Mouse (Mus musculus): Measurements from ENCODE around the gene L3mbtl1.
A peak's percentile ranks its signal among the peaks of the same experiment; 100 is the strongest.

The L3mbtl1 gene

DNA sequence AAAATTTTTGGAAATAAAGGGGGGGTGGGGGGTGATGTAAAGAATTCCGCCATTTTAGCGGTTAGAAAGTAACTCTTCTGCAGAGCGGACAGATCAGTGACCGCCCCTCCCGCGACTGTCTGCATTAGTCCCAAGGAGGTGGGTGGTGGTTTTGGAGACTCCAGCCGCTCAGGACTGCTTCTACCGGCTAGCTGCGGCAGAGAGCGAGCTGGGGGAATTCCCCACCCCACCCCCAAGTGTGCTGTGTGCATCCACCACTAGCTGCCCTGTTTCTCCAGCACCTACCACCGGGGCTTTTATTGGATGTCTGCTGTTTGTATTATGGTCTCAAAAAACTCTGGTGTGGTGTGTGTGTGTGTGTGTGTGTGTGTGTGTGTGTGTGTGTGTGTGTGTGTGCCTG is 659 bp downstream of the L3mbtl1 start:
- no peak for DNase-seq (ENCODE audit: low read depth)

DNA sequence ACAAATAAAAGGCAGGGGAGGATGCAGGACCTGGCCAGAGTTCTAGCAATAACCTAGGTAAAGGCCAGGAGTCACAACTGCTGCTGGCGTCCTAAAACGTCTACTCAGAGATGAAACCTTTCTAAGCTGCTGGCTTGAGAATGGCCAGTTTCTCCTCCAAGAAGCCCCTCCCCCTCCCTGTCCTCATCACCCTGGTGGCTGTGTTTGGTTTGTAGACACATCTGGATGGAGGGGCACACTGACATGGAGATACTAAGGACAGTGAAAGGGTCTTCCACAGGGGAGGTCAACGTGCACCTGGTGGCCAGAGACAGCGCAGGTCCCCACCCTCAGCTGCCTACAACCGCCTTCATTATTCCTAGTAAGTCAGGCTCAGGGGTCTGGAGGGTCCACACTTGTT is 3.7 kb downstream of the L3mbtl1 start:
- DNase-seq (ENCODE audit: low read depth) = no peak

DNA sequence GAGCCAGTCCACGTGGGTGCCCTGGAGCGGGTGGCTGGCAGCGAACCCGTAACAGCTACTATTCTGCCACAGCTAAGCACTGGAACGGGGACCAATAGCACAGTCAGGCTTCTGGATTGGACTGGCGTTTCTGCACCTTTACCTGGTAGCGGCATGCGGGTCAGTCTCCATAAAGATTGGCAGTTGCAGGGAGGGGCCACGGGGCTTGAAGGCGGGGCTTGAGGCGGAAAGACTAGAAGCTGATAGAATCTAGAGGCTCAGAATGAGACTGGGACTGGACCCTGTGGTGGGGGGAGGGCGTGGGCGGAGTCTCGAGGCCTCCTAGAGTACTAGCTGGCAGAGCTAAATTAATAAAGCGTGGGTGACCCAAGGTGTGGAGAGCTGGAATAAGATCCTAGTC is 4.5 kb downstream of the L3mbtl1 start:
- no peak for DNase-seq (ENCODE audit: low read depth)

DNA sequence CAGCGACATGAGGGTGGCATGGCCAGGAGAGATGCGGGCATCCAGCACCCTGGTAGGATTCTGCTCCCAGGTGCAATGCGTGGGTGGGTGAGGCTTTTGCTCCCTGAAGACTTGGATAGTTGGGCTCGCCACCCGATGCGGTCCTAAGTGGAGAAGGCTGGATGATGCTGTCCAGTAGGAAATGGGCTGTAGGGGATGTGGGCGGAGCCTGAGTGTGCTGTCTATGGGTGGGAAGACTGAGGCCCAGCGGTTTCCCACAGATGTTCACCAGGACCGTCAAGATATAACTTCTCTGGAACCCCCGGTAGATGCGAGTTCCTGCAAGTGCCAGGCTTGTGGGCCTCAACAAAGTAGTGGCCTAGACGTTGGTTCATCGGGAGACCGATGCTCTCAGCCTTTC is 4.9 kb downstream of the L3mbtl1 start:
- DNase-seq (ENCODE audit: low read depth) = no peak

DNA sequence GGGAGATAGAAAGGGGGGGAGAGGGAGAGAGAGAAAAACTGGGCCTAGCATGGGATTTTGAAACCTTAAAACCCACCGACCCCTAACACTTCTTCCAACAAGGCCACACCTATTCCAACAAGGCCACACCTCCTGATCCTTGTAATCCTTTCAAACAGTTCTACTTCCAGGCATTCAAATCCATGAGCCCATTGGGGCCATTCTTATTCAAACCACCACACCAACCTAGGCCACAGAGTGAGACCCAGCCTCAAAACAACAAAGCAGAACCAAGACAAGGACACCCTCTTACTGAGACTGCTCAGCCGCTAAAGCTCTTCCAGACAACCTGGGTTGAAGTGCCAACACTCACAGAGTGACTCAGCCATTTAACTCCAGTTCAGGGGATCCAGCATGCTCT is 7.5 kb downstream of the L3mbtl1 start:
- DNase-seq (ENCODE audit: low read depth) = no peak

DNA sequence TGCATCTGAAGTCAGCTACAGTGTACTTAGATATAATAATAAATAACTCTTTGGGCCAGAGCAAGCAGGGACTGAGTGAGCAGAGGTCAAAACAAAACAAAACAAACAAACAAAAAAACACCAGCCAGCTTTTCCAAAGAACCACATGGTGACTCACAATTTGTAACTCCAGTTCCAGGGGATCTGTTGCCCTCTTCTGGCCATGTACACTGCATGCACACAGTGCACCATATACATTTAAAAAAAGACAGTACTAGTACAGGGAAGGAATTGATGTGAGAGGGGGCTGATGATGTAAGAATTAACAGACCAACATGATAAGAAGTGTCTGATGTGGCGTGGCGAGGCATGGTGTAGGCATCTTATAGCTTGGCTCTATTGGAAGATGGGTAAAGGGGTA is 13.6 kb downstream of the L3mbtl1 start:
- no peak for DNase-seq (ENCODE audit: low read depth)

DNA sequence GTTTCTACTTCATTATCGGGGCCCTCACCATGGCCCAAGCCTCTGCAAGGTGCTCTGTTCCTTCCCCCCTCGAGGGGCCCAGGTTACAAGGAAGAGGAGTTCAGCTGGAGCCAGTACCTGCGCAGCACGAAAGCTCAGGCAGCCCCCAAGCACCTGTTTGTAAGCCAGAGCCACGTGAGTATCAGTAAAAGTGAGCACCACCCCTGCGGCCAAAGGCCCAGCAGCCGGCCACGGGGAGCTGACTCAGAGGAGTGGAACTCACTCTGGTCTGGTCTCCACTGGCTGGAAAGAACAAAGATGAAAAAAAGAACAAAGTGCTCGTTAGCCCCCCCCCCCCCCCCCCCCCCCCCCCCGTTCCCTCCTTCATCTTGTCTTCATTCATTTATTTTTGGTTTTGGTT is 18.0 kb downstream of the L3mbtl1 start:
- no peak for DNase-seq (ENCODE audit: low read depth)

DNA sequence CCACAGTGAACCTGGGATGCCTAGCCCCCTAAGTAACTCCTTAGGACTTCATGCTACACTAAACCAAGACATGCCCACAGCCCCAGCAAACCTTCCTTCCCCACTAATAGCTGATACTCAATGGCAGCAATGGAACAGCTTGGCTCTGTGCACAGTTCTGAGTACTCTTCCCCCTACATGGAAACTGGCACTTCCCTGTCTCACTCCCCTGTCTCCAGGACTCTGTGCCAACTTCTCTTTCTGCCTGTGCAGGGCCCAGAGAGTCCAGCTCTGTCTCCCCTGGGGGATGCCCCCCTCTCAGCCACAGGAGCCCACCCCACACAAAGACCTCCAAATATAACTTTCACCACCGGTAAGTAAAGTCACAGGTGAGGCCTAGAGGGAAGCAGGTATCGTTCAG is 23.5 kb downstream of the L3mbtl1 start:
- DNase-seq (ENCODE audit: low read depth) = no peak

DNA sequence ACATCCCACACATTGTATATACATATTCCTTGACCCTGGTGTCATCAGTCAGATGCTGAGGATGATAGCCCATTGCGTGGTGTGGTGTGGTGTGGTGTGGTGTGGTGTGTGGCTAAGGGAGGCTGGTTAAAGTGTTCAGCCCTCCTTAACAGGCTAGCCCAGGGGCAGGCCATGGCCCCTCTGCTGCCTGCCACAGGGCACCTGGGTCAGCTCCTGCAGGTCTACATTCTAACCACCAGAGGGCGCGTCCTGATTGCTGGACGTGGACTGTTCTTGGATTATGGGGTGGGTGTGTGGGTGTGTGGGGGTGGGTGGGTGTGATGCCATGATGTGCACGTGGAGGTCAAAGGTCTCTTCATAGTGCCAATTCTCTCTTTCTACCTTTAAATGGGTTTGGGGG is 25.1 kb downstream of the L3mbtl1 start:
- DNase-seq (ENCODE audit: low read depth) = peak; percentile 63

DNA sequence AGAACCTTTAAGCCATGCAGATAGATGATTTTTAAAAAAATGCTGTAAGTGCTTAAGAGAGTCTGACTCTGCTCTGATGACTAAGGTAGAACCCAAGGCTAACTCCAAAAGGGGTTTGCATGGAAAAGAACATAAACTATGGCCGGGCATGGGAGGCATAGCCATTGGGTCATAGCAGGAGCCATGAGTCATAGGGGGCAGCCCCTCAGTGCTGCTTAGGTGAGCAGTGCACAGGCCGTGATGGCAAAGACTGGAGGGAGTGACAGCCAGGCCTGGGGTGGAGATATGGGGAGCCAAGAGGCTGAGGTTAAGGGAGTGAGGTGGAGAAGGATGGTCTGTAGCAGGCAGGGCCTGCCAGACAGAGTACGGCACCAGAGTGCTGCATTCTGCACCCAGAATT is 25.8 kb downstream of the L3mbtl1 start:
- DNase-seq (ENCODE audit: low read depth) = no peak

DNA sequence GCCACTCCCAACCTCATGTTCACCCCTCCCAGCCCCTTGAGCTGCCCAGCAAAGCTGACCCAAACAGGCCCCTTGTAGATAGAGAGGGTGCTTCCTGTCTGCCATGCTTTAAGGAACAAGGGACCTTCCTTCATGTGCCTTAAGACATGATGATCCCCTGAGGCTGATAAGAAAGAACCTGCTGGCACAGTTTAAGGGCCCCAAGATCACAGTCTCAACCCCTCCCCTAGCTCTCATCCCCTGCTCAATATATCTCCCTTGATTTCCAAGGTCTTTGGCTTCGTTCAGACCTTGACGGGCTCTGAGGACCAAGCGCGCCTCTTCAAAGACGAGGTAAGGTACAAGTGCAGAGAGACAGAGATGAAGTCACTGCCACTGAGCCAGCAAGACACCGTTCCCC is 27.6 kb downstream of the L3mbtl1 start:
- no peak for DNase-seq (ENCODE audit: low read depth)

DNA sequence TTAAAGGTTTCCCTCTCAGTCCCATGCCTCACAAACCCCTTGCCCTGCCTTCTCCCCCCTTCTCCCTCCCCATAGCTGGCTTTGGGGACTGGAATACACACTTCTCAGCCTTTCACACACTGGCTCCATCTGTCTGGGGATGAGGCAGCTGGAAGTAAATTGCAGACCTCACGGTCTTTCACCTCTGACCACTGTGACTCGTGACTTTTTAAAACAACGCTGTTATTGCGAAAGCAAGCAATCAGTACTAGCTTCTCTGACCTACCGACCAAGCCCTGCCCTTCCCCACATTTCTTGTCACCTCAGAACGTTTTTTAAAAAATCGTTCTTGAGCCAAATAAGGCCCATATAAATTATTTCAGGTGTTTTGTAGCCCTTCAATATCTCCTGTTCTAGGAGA is 29.5 kb downstream of the L3mbtl1 start:
- DNase-seq (ENCODE audit: low read depth) = no peak

DNA sequence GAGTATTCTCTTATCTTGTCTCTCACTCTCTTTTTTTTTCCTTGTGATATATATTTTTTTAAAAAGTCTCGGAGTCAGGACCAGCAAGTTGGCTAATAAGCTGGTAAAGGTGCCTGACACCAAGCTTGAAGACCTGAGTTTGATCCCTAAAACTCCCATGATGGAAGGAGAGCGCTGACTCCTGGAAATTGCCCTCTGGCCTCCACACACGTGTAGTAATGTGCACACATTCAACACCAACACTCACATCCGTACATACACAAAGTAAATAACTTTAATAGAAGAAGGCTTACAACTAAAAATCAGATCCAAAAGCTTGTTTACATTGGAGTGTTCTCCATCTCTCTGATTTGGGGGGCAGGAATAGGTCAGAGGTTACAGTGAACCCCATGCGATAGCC is 29.9 kb downstream of the L3mbtl1 start:
- DNase-seq (ENCODE audit: low read depth) = no peak

DNA sequence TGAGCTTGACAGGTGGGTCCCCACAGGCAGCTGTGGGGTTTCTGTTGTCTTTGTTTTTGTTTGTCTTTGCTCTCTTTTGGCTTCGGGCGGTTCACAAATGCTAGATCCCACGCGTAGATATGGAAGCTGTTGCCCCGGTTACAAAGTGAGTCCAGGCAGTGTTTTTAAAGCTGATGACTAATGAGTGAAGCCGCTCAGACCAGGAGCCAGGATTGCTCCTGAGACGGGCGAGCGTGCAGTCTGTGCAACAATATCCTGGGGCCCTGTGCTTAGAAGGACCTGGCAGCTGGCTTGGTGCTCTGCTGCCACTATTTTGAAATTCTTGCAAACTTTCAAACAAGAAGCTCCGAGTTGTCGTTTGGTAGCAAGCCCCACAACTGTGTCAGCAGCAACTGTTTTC is 30.4 kb downstream of the L3mbtl1 start:
- no peak for DNase-seq (ENCODE audit: low read depth)

DNA sequence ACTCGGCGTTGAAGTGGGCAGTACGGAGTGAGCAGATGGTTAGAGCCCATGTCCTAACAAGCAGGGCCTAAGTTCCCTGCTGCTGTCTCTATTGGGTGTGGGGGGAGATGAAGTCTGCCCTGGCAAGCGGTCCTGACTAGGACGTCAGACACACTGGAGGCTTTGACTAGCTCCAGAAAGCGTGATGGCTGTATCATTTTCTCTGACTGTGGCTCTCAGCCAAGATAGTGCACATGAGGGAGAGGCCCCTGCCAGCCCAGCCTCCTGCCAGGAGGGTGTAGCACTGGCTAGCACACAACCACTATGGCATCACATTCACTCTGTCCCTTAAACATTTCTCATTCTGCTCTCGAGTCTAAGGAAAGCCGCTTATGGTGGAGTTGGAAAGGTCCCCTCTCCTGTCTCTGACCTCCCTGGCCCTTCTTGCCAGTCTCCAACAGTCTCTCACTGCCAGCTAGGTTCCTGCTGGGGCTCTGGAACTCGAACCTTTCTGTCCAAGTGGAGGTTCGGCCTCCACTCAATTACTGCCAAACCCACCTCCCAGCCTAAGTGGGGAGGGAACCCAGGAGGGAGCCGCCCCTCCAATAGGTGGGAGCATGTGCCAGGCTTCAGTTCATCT is 32.0 kb downstream of the L3mbtl1 start:
- no peak for DNase-seq (ENCODE audit: low read depth)

DNA sequence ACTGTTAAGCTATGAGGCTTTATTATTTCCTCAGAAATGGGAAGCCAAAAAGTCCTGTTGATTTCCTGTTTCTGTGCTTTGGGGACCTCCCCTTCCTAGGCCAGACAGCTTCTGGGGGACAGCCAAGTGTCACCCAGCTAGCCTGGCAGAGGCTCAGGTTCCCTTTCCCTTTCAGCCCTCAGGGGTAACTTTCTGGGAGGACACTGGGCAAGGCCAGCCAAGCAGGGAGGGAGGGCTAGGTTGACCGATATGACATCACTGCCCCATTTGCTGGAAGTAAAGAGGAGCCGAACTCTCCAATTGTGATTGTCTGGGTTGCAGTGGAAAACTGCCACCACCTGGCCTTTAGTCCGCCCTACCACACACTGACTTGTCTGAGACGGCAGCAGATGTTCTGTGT is 32.7 kb downstream of the L3mbtl1 start:
- DNase-seq (ENCODE audit: low read depth) = no peak

DNA sequence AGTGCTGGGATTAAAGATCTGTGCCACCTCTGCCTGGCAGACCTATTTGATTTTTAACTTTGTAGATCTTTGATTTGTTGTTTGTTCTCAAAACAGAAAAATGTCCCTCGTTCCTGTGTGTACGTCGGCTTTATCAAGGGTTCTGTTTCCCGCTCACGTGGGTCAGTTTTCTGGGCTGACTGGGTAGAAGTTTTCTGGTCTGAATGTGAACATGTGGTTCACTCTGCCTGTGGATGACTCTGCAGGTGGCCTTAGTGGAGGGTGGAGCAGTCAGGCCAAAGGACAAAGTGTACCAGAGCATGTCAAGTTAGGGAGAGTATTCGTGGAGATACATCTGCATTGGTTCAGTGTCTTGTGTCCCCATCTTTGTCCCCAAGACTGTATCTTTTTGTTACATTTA is 41.1 kb downstream of the L3mbtl1 start:
- no peak for DNase-seq (ENCODE audit: low read depth)

DNA sequence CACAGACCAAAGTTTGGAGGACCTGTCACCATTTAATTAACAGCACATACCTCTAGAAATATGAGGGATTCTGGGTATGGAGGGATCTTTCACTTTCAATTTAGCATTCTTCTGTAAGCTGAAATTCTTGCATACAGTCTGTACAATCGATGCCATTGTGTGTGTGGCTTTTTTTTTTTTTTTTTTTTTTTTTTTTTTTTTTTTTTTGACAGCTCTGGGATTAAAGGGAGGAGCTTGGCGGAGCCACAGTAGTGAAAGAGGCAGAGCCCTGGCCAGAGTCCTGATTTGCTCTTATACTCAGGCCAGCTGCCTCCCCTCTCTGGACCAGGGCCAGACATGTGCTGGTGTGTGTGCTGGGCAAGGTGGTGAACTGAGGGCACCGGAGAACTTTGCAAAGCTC is 42.7 kb downstream of the L3mbtl1 start:
- DNase-seq (ENCODE audit: low read depth) = no peak

DNA sequence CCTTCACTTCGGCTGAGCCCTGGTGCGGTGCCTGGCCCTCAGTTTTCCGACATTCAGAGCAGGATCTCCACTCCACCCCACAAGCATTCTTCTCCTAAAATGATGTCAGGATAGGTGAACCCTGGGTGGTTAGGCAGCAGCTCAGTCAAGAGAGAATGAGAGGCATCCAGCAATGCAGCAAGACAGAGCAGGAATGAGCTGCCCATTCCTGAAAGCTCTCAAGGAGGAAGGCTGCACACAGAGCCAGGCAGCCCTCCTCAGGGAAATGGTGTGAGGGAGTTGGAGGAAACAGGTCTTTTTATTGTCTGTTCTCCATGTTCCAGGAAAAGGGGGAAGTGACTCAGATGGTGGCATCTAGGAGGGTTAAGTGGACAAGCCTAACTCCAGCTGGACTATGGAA is 43.5 kb downstream of the L3mbtl1 start:
- DNase-seq (ENCODE audit: low read depth) = no peak

DNA sequence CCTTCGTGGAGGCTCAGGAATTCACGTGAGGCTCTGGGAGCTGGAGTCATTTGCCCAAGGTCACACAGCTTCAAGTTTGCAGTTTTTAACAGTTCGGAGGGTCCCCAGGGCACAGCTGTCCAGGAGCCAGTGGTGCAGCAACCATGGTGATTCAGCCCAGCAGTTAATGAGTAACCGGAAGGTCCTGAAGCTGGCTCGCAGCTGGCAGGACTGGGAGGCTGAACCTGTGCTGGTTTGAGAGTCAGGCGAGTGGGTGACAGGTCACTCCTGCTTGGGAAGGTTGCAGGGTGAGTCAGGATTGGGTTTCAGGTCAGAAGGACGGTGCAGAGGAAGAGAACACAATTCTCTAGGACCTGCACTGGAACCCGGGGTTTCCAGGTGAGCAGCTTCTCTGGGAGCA is 43.9 kb downstream of the L3mbtl1 start, which contains the start of gene Sgk2:
Gene Sgk2 (plus strand): TSS at position 113 of the 400 bp plus-strand sequence.
- DNase-seq (ENCODE audit: low read depth) = no peak

DNA sequence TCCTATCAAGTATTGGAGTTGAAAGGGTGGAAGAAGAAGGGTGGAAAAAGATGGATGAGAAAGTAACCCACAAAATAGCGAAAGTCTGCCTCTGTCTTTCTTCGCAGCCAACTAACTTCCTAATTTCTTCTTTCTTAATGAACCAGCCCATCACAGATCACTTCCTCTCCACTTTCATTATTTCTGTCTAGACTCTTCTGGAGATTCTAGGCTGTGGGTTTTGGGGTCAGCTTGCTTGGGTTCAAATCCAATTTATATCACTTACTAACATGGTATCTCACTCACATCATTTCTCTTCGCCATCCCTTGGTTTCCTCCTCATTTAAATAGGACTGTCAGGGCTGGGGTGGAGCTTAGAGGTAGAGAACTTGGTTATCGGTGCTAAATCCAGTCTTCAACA is 45.0 kb downstream of the L3mbtl1 start:
- DNase-seq (ENCODE audit: low read depth) = no peak

DNA sequence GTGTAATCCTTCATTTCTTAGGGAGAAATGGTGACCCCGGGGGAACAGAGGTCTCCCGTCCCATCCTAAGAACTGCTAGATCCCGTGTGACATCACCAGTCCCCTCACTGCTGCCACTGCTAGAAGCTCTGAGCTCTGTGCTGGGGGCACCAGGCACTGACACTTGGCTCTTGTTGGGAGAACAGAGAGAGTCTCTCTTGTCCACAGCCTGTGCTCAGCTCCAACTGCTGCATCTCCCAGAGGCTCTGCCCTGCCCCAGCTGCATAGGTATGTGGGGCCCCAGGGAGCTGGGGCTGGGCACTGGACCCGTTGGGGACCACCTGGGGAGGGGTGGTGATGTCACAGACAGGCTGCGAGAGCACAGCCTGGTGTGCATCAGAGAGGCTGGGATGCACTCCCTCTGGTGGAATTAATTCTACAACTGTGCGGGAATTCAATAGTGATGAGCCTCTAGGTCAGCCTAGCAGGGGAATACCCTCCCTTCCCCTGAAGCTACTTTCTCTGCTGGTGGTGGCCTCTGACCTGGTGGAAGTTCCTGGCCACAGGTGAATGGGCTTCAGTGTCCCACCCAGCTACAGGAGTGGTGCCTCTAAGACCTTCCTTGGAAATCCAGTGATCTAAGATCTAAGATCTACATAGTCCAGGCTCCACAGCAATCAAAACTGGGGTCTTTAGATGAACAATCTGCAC is 48.3 kb downstream of the L3mbtl1 start:
- DNase-seq (ENCODE audit: low read depth) = no peak

DNA sequence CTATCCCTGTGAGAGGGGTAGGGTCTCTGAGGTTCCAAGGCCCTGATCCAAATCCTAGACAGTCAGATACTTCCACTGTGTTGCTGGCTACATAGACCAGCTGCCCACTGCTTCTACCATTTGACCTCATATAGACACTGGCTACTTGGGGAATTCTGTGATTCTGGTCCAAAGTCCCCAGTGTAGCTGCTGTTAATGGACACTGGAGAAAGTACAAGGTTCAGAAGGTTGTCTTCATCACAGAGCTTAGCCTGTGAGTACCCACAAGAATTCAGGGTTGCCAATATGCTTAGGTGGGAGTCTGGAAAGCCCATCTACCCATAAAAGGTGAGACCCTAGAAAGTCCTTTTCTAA is 48.8 kb downstream of the L3mbtl1 start:
- no peak for DNase-seq (ENCODE audit: low read depth)

DNA sequence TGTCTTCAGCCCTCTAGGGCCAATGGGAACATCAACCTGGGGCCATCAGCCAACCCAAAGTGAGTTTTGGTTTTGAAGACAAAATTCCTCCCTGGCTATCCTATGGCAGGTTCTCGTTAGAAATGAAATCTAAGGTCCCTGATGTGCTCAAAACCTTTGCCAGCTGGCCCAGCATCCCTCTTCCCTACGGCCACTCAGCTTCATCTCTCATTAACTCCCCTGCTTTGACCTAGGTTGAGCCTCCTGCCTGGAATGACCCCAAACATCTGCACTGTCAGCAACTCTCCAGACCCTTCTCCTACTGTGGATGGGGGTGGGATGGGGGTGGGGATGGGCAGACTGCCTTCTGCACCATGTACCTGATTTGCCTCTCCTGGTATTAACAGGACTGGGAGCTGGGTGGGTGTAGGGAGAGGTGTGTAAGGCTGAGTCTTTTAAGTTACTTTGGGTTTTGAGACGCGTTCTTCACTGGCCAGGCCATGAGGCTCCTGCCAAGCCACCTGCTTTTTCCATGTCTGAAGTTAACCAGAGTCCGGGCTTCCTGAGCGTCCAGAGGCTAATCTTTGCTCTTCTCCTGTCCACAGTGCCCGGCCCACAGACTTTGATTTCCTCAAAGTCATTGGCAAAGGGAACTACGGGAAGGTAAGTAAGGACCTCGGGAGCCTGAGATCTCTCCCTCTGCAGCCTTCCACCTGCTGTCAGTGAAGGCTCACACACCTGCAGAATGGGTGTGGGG is 50.8 kb downstream of the L3mbtl1 start:
- DNase-seq (ENCODE audit: low read depth) = no peak

Data from naive thymus-derived CD4-positive, alpha-beta T cell, adult 2 months (primary cell).